Mouse (Mus musculus): Measurements from ENCODE around the gene Fbxo22.
"Not testable (repeated sequence)": the region's sequence is repeated elsewhere in the genome, so short reads cannot be mapped to it uniquely, and the experiment has no call there.

The Fbxo22 gene

DNA sequence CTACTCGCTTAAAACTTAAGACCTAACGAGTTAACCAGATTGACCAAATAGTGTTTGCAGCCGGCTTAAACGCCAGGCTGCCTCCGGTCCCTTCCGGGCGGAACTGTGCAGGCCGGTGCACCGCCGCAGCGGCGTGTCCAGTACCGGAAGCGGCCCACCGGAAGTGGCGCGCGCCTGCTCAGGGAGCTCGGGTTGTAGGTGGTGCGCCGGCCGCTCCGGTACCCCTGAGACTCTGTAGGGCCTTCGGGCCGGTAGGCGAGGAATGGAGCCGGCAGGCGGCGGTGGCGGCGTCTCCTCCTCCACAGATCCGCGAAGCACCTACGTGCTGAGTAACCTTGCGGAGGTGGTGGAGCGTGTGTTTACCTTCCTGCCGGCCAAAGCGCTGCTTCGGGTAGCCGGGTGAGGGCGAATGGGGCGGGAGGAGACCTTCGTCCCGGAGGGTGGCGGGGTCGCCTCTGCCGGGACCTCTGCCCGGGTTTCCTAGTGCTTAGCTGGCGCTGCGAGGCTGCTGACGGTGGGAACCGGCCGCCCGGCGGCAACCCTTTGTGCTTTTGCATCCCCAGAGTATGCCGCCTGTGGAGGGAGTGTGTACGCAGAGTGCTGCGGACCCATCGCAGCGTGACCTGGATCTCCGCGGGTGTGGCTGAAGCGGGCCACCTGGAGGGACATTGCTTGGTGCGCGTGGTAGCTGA is at the start of gene Fbxo22:
TSS of gene Fbxo22 (plus strand) at position 136 of the 692 bp plus-strand sequence.
- peak; percentile 87 for DNase-seq (ENCODE audit: low spot score)

DNA sequence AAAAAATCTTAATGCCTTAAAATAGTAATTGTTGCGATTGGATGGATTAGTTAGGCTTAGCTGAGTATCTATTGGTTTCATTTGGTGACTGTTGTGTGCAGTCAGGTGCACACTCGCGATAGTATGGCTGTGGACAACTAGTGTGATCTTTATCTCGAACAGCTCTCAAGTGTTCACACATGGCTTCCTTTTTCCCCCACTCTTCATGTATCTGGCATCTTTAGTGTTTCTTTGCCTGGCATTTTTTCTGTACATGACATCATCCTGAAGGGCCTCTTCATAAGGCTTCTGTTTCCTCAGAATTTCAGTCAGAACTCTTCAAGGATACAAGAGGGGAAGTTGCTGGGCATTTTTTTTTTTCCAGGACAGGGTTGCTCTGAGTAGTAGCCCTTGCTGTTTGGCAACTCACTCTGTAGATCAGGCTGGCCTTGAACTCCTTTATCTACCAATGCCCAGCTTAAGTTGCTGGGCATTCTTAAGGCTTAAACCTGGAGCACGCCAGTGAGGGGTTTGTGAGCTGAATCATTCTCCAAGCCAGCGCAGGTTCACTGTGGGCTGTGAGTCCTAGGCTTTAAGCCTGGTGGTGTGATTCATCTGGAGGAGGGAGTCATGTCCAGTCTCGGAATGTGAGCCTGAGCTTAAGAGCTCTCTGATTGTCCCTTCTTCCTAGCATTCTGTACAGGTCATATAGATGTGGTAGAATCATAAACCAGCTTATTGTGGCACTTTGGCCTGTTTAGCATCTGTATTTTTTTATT is 37.9 kb upstream of the Fbxo22 start:
- DNase-seq (ENCODE audit: low spot score), result no peak

DNA sequence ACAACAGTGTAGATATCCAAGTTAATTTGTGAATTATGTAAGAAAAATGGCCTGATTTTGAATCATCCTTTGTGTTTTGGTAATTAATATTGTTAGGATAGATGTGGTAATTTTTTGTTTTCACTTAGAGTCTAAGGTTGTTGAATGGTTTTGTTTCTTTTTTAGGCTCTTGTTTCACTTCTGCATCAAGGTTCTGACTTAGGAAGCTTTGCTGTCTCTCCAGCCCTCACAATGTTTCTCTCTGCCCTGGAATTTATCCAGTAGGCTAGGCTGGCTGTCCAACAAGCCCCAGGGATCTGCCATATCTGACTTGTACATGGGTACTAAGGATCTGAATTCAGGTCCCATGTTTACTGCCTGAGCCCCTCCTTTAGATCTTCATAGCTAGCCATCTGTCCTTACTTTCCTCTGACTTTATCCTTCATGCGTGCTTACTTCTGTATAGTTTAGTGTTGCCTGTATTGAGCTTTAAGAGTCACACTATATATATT is 36.5 kb upstream of the Fbxo22 start:
- DNase-seq (ENCODE audit: low spot score), result no peak

DNA sequence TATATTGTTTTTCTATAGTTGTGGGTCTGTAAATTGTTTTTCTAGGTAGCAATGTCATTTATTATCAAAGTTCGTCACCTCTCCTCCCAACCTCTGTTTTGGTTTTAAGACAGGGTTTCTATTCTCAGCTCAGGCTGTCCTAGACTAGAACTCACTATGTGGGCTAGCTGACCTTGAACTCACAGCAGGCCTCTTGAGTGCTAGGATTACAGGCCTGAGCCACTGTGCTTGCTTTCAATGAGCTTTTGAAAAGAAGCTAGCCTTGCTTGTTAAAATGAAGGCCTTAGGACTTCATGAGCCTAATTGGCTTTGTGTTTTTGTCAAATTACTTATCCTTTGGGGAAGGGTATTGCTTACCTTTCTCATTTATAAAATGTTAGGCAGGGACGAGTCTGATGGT is 34.5 kb upstream of the Fbxo22 start:
- no peak for DNase-seq (ENCODE audit: low spot score)

DNA sequence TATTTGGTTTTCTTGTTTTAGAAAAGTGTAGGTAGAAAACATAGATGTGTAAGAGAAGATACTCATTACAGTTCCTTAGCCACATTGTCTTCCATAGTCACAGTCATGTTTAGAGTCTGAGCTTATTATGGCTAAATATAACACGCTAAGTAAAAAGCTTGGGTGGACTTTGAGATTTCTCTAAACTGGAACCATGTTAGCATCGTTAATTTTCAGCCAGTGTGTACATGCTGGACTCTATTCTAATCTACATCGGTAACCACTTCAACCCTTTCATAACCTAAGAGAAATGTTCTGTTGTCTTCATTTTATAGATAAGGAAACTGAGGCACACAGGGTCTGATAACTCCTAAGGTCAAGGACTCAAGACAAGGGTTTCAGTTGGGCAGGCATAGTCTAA is 12.8 kb upstream of the Fbxo22 start:
- no peak for DNase-seq (ENCODE audit: low spot score)

DNA sequence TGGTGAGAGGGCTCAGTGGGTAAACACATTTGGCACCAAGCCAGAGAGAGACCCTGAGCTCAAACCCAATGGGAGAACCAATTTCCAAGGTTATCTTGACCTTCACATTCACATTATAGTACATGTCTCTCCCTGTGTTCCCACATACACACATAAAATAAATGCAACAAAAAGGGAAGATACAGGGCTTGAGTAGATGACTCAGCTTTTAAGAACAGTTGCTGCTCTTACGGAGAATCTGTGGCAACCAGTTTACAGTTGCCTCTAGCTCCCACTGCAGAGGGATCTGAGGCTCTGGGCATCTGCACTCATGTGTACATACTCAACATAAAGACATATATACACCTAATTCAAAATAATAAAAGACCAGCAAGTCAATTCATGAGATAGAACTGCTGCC is 10.5 kb upstream of the Fbxo22 start:
- DNase-seq (ENCODE audit: low spot score), result no peak

DNA sequence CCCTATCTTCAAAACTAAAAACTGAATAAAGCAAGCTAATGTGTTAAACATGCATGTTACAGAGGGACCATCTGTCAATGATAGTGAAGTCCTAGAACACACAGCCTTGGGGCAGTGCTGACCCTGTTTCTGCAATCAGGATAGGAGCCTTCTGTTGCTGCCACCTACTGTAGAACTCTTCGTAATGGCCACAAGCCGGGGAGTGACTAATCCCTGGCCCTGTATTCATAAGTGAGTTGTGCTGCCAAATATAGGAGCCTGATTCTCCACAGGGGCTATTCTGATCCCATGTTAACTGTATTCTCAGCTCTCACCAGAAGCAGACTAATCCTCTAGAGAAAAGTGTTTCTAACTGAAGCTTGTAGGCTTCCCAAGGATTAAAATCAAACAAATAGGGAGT is 9.4 kb upstream of the Fbxo22 start:
- DNase-seq (ENCODE audit: low spot score), result no peak

DNA sequence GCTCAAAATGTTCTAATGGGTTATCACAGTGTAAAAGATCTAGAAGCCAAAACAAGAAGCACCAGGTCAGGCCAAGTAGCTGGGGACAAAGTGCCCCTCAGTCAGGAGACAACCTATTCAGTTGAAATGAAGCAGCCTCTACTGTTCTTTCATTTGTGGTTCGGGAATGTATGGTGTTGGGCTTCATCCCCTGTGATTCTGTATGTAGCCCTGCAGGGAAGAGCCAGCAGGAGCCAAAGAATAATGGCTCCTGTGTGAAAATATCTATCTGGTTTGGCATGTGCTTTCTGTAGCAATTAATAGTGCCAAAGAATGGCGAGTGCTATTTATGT is 301 bp upstream of the Fbxo22 start:
- DNase-seq (ENCODE audit: low spot score), result no peak

DNA sequence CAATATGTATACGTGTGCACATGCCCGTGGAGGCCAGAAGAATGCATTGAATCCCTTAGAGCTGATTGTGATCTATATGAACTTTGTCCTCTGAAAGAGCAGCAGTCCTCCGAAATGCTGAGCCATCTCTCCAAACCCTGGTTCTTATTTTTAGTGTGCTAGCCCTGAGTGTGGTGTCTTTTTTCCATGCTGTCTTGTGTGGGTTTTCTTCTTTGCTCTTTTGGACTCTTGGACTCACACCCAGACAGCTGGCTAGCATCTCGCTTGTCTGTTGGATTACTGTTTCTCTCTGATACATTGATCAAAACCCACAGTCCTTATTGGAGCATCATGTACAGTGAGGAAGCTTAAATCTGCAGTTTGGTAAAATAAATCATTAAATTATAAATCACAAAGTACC is 2.9 kb downstream of the Fbxo22 start:
- no peak for DNase-seq (ENCODE audit: low spot score)

DNA sequence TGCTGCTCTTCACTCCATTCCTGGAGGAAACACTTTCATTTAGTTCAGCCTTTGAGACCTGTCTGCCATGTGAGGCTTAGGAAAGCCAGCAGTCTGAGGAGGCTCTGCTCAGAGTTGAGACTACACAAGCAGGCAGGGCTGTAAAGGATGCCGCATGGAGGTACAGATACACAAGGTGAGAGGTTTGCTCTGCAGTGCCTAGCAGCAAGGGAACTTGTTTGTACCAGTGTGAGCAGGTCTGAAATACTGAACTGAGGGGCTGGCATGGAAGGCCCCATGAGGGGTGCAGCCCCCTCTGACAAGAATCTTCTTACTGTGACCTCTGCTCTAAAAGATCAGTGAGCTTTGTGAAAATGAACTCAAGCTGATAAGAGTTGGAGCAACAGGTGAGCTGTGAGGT is 4.7 kb downstream of the Fbxo22 start:
- no peak for DNase-seq (ENCODE audit: low spot score)

DNA sequence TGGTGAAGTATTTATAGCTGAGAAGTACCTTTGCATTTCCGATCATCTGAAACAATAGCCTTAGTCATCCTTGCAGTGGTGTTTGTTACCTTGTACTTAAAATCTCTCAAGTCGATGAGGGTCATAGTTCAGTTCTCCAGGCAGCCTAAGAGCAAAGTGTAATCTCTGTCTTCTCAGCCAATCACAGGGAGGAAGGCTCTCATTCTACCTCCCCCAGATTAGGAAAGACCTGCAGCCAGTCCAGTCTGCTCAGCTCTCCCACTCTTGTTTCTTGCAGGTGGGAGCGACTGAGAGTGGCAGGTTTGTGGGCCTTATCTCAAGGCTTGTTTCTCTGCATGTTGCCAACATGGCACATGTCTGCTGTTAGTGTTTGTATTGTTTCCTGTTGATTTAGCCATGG is 6.3 kb downstream of the Fbxo22 start:
- no peak for DNase-seq (ENCODE audit: low spot score)

DNA sequence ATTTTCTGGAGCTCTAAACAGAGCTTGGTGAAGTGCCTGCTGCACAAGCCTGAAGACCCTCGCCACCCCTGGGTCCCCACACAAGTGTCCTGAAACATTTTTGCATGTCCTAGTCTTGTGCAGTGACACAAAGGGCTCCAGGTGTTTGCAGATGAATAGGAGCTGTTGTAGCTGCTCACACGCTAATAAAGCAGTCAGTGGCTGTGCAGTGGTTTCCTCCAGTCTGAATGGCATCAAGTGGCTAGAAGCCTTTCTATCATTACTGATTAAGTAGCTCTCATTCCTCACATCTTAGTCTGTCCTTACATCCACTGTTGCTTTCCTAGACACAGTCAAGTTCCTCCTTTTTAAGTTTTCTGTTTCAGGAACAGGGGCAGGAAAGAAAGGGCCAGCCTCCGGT is 6.9 kb downstream of the Fbxo22 start:
- no peak for DNase-seq (ENCODE audit: low spot score)

DNA sequence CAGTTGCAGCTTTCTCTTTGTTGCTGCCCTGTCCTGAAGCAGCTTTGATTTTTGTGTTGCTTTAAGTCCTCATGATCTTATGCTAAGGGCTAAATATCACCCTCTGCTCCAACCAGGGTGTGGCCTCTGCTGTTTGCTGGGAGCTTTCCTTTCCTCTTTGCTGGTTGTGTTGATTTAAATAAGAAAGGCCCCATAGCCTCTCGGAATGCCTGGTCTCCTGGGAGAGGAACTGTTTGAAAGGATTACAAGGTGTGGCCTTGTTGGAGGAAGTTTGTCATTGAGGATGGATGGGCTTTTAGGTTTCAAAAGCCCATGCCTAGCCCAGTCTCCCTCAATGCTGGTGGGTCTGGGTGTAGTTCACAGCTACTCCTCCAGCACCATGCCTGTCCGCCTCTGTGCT is 7.4 kb downstream of the Fbxo22 start:
- no peak for DNase-seq (ENCODE audit: low spot score)

DNA sequence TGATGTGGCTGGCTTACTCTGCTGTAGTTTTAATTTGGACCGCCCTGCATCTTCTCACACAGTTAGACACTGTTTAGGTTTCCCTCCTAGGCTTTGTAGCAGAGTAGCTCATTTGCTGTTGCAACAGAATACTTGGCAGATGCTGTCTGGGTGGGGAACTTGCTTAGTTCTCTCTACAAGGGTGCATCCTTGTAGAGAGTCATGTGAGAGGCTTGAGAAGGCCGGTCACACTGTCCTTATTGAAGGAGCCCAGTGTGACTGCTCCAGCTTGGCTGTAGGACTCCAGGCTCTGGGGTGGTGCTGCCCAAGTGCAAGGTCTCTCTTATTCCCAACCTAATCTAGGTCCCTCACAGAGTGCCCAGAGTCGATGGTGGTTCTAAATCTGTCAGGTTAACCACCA is 8.7 kb downstream of the Fbxo22 start:
- DNase-seq (ENCODE audit: low spot score), result no peak

DNA sequence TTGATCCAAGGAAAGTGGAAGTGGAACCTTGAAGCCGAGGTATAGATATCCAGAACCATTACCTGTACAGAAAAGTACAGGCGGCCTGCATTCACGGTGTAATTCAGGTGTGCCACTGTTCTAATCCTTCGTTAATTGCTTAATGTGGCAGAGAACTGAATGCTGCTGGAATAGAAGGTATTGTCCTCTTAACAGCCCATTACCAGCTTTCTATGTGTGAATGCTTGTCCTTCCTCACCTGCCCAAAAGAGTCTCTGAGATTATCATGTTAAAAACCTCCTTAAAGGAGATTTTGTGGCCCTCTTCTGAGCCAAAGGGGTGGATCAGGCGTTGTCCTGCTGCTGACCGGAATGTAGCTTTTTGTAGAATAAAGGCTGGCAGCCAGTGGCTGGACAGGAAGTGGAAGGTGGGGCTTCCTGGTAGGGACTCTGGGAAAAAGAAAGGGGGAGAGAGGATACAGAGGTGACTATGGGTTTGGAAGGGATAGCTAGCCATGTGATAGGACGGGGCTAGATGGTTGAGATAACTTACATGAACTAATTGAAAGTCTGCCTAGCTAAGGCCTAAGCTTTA is 16.5 kb downstream of the Fbxo22 start:
- no peak for DNase-seq (ENCODE audit: low spot score)

DNA sequence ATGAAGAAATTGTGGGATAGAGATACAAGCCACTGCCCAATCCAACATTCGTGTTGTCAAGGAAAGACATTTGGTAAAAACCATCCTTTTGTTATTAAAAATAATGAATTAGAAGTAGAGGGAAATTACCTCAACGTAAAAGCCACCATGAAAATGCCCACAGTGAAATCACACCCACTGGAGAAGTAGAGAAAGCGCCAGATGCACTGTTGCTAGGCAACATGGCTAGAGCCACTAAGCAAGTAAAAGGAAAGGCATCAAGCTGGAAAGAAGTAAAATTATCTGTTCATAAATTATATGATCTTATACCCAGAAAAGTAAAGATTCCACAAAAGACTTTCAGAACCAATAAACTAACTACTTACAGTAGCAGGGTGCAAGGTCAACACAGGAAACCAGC is 17.5 kb downstream of the Fbxo22 start:
- DNase-seq (ENCODE audit: low spot score), result no peak

DNA sequence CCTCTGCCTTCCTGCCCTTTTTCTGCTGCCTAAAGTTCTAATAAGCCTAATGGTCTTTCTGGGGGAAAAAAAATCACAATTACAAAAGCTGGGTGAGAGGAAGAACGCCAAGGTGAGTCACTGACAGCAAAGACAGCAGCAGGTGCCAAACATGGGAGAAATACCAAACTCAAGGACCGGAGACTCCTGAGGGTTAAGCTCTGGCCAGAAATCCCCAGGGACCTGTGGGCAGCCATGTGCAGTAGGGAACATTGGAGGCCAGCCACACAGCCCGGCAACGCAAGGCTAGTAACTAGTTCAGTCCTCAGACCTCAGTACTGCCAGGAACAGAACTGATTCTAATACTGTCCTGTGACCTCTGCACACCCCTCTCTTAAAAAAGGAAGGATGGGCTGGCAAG is 19.4 kb downstream of the Fbxo22 start:
- no peak for DNase-seq (ENCODE audit: low spot score)

DNA sequence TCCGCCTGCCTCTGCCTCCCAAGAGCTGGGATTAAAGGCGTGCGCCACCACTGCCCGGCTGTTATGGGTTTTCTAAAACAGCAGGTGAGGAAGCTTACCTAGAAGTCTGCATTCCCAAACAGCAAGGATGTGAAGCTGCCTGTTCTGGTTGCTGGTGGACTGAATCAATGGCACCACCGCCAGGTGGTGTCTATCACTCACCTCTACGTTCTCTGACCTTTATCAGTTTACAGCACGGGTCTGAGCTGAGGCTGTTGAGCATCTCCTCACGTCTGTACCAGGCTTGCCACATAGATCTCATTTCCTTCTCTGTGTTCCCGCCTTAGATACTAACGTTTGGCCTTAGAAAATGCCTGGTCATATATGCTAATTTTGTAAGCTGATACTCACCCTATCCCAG is 20.3 kb downstream of the Fbxo22 start:
- DNase-seq (ENCODE audit: low spot score), result no peak

DNA sequence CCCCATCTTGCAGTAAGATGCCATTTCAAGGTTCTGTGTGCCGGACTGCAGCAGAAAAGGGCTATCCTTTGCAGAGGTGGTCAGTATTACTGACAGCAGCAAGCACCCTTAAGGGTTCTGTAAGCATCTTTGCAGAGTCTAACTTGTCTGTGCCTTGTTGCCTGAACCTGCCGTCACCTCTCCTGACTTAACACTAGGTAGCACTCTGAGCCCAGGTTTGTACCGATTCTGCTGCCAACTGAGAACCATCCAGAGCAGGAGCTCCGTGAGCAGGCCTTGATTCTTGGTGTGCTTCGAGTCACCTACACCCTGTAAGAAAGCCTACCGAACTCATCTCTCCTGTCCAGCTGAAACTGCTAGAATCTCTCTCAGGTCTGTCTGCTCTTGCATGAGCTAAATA is 22.8 kb downstream of the Fbxo22 start:
- no peak for DNase-seq (ENCODE audit: low spot score)

DNA sequence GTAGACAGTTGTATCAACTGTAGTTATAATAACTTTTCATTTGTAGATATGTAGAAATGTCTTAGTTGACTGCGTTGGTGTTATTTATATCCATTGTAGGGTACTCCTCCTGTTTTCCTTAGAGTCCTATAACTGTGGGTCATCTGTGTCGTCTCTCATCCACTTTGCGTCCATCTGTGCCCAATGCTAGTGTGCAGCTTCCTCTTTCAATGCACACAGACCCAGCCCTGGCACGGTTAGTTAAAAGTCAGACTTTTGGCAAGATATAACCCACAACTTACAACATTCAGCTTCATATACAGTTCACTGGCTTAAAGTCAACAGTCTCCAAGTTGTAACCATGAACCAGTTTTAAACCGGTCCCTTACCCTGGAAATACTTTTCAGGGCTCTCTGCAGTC is 23.4 kb downstream of the Fbxo22 start:
- DNase-seq (ENCODE audit: low spot score), result no peak

DNA sequence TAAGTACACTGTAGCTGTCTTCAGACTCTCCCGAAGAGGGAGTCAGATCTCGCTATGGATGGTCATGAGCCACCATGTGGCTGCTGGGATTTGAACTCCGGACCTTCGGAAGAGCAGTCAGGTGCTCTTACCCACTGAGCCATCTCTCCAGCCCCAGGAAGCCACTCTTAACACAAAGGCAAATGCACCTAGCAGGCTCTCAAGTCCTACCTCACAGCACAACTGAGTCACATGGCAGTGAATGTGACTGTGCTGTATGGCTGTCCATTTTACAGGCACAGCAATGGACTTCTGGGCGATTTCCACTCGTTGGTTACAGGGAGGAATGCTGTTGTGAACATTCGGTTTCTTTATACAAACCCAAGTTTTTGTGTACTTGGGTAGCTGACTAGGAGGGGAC is 23.9 kb downstream of the Fbxo22 start:
- DNase-seq (ENCODE audit: low spot score), result no peak

DNA sequence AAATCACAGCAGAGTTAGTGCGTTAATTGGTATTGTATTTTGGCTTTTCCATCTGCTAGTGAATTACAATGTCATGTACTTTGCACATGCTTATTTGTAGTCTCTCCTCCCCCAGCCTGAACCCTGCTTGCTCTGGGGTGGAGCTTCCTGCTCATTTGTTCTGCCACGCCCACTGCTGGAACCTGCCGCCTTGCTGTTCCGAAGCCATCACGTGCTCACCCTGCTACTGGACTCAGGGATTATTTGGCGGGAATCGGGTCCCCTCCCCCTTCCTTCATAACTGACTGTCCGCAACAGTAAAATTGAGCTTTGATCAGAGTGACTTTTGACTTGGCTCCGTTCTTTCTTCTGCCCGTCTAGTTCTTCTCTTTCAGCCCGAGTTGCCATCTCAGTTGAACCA is 24.4 kb downstream of the Fbxo22 start:
- not testable (repeated sequence) for DNase-seq (ENCODE audit: low spot score)

Measured in urinary bladder, postnatal 14 days (tissue).